Mouse (Mus musculus) neural tube, embryonic 13.5 days (tissue): ENCODE data around the gene Lefty1. TPM values are rescaled to one million over a fixed set of nuclear protein-coding genes. Genes with fewer than 3 reads are reported as not detected.
"Not testable (repeated sequence)": the region's sequence is repeated elsewhere in the genome, so short reads cannot be mapped to it uniquely, and the experiment has no call there.

Experiments
- ATAC-seq: fragments of 200-750 bp; cut with Nextera tagmentation; 2 replicates; pipeline ENCODE4 v1.8.0; 2017; ENCODE audit warnings: low read depth, mild to moderate bottlenecking, moderate TSS enrichment, moderate library complexity
- H3K27ac ChIP-seq: fragments of 300-500 bp; sonication (generic); replicated peaks from 2 replicates; pipeline ENCODE4 v1.5.1; 2015; ENCODE audit warnings: moderate library complexity, mild to moderate bottlenecking, inconsistent platforms
- H3K27me3 ChIP-seq: fragments of 300-500 bp; sonication (generic); 2 replicates; pipeline ENCODE4 v1.6.1; 2015; ENCODE audit warnings: mild to moderate bottlenecking, inconsistent platforms
- H3K36me3 ChIP-seq: fragments of 300-500 bp; sonication (generic); 2 replicates; pipeline ENCODE4 v1.6.1; 2015; ENCODE audit warnings: mild to moderate bottlenecking, inconsistent platforms
- H3K4me1 ChIP-seq: fragments of 300-500 bp; sonication (generic); replicated peaks from 2 replicates; pipeline ENCODE4 v1.6.1; 2015; ENCODE audit warnings: inconsistent platforms
- H3K4me2 ChIP-seq: fragments of 300-500 bp; sonication (generic); 2 replicates; pipeline ENCODE4 v1.6.1; 2015; ENCODE audit warnings: inconsistent platforms, mild to moderate bottlenecking, moderate library complexity
- H3K4me3 ChIP-seq: fragments of 300-500 bp; sonication (generic); 2 replicates; pipeline ENCODE4 v1.5.1; 2015; ENCODE audit warnings: mild to moderate bottlenecking, inconsistent platforms
- H3K9ac ChIP-seq: fragments of 300-500 bp; sonication (generic); 2 replicates; pipeline ENCODE4 v1.6.1; 2015; ENCODE audit warnings: moderate library complexity, mild to moderate bottlenecking, inconsistent platforms
- H3K9me3 ChIP-seq: fragments of 300-500 bp; sonication (generic); 2 replicates; pipeline ENCODE4 v1.6.1; 2016; ENCODE audit warnings: inconsistent platforms
- WGBS: fragments of 180-500 bp; shearing (Covaris S2); methylation state at CpG from one replicate; pipeline ENCODE4 v1.1.7; 2015; 5-methylcytosine and 5-hydroxymethylcytosine counted together
- polyA plus RNA-seq: library from polyadenylated mRNA; unstranded; fragments of >200 nt; fragmentation: Nextera tagmentation; extraction: Ambion mirVana; gene quantifications from 2 replicates; pipeline ENCODE4 v1.2.1, GENCODE M21; 2015

The Lefty1 gene
- polyA plus RNA-seq, result 0.49 TPM in 1 of 2 replicates, not detected in the other

- Histone ChIP-seq H3K9ac (no peak within 1 kb of the TSS), H3K27ac (no peak within 1 kb of the TSS), H3K4me1 (peaks cover 12% of the 10 kb centered on the region), H3K27me3 (peaks cover 60% of the 10 kb centered on the region), H3K4me3 (no peak within 1 kb of the TSS), H3K36me3 (no peaks in the 10 kb centered on the region), H3K4me2 (no peak within 1 kb of the TSS), H3K9me3 (no peaks in the 10 kb centered on the region)
- WGBS, result 8% methylated on average over 21 of the region's 21 CpGs
- ATAC-seq, result no peak
These were observed at the start of gene Lefty1 for GRCm38 (mm10) chr1:180934467-180935419. Lefty1 (plus strand) TSS chr1:180935022.

- peak; percentile 26; the same call in 1 of the 2 replicates for ATAC-seq
- no peak overlapping the region for H3K27ac ChIP-seq
- H3K9ac ChIP-seq, result peak overlapping the region; percentile 38
- WGBS, result 2% methylated on average over 13 of the region's 13 CpGs
- H3K4me3 ChIP-seq, result 0 out of 2 replicates have a peak overlapping the region, but pooled peaks have one; percentile 1
- no peaks in the 10 kb centered on the region for H3K36me3 ChIP-seq
- H3K4me2 ChIP-seq, result peak overlapping the region; percentile 35
- no peaks in the 10 kb centered on the region for H3K9me3 ChIP-seq
- peaks cover 16% of the 10 kb centered on the region for H3K27me3 ChIP-seq
- H3K4me1 ChIP-seq, result peaks cover 23% of the 10 kb centered on the region
These were observed 46.2 kb upstream of the Lefty1 start for GRCm38 (mm10) chr1:180888556-180889042.

GRCm38 (mm10) chr1:180889172-180889571 is 45.6 kb upstream of the Lefty1 start:
- H3K9me3 ChIP-seq, result no peaks in the 10 kb centered on the region
- H3K27ac ChIP-seq, result no peak overlapping the region
- peak overlapping the region; percentile 38; the same call in 1 of the 2 replicates for H3K9ac ChIP-seq
- ATAC-seq, result no peak
- H3K4me1 ChIP-seq, result peaks cover 21% of the 10 kb centered on the region
- peaks cover 22% of the 10 kb centered on the region for H3K27me3 ChIP-seq
- no peak overlapping the region for H3K4me3 ChIP-seq
- WGBS, result 26% methylated on average over 7 of the region's 7 CpGs
- peak overlapping the region; percentile 35 for H3K4me2 ChIP-seq
- no peaks in the 10 kb centered on the region for H3K36me3 ChIP-seq

- Histone ChIP-seq H3K4me1 (peaks cover 19% of the 10 kb centered on the region), H3K4me3 (no peak overlapping the region), H3K36me3 (no peaks in the 10 kb centered on the region), H3K4me2 (no peak overlapping the region), H3K27ac (no peak overlapping the region), H3K9me3 (no peaks in the 10 kb centered on the region), H3K27me3 (peaks cover 29% of the 10 kb centered on the region), H3K9ac (no peak overlapping the region)
- 43% methylated on average over 6 of the region's 6 CpGs for WGBS
- ATAC-seq, result no peak
These were observed 45.0 kb upstream of the Lefty1 start for GRCm38 (mm10) chr1:180889841-180890240.

GRCm38 (mm10) chr1:180892808-180893207 is 42.0 kb upstream of the Lefty1 start, which contains the start of gene Lefty2:
Lefty2 (plus strand) TSS chr1:180893108.
- peak within 1 kb of the TSS; percentile 47; the same call in 1 of the 2 replicates for H3K4me2 ChIP-seq
- H3K27me3 ChIP-seq, result peaks cover 41% of the 10 kb centered on the region
- H3K36me3 ChIP-seq, result no peaks in the 10 kb centered on the region
- peaks cover 19% of the 10 kb centered on the region for H3K4me1 ChIP-seq
- H3K27ac ChIP-seq, result no peak within 1 kb of the TSS
- no peak within 1 kb of the TSS for H3K9ac ChIP-seq
- peak within 1 kb of the TSS; percentile 24; the same call in 1 of the 2 replicates for H3K4me3 ChIP-seq
- ATAC-seq, result no peak
- WGBS, result 61% methylated on average over 10 of the region's 10 CpGs
- H3K9me3 ChIP-seq, result no peaks in the 10 kb centered on the region

GRCm38 (mm10) chr1:180894088-180894987 is 40.5 kb upstream of the Lefty1 start:
- 5% methylated on average over 51 of the region's 51 CpGs for WGBS
- peak overlapping the region; percentile 24 for H3K4me3 ChIP-seq

GRCm38 (mm10) chr1:180901107-180901506 is 33.7 kb upstream of the Lefty1 start:
- H3K4me1 ChIP-seq, result peaks cover 20% of the 10 kb centered on the region
- H3K9ac ChIP-seq, result no peak overlapping the region
- no peaks in the 10 kb centered on the region for H3K9me3 ChIP-seq
- H3K27me3 ChIP-seq, result no peaks in the 10 kb centered on the region
- H3K36me3 ChIP-seq, result peaks cover 5% of the 10 kb centered on the region
- 1% methylated on average over 4 of the region's 4 CpGs for WGBS
- H3K4me2 ChIP-seq, result no peak overlapping the region
- ATAC-seq, result no peak
- no peak overlapping the region for H3K27ac ChIP-seq
- no peak overlapping the region for H3K4me3 ChIP-seq

More at GRCm38 (mm10) chr1:180894088-180894987, 40.5 kb upstream of the Lefty1 start:
- not testable (repeated sequence) for H3K9ac ChIP-seq, H3K36me3 ChIP-seq, H3K27ac ChIP-seq, H3K4me1 ChIP-seq, H3K9me3 ChIP-seq
- ATAC-seq, result 0 out of 2 replicates have a peak, but pooled peaks have one; percentile 11
- Histone ChIP-seq H3K4me2 (peak overlapping the region; percentile 47), H3K27me3 (peaks cover 41% of the 10 kb centered on the region)

GRCm38 (mm10) chr1:180902915-180903314 is 31.9 kb upstream of the Lefty1 start:
- Histone ChIP-seq H3K9ac (no peak overlapping the region), H3K4me3 (no peak overlapping the region), H3K36me3 (peaks cover 23% of the 10 kb centered on the region), H3K4me1 (peaks cover 27% of the 10 kb centered on the region), H3K4me2 (no peak overlapping the region), H3K27me3 (no peaks in the 10 kb centered on the region), H3K27ac (no peak overlapping the region), H3K9me3 (no peaks in the 10 kb centered on the region)
- 36% methylated on average over 5 of the region's 5 CpGs for WGBS
- ATAC-seq, result no peak

GRCm38 (mm10) chr1:180903666-180904038 is 31.2 kb upstream of the Lefty1 start:
- Histone ChIP-seq H3K27ac (0 out of 2 replicates have a peak overlapping the region, but pooled peaks have one; percentile 6), H3K4me1 (peaks cover 27% of the 10 kb centered on the region), H3K4me2 (peak overlapping the region; percentile 96), H3K27me3 (no peaks in the 10 kb centered on the region), H3K9me3 (no peaks in the 10 kb centered on the region), H3K36me3 (peaks cover 30% of the 10 kb centered on the region), H3K9ac (peak overlapping the region; percentile 31), H3K4me3 (peak overlapping the region; percentile 77)
- 40% methylated on average over 10 of the region's 10 CpGs for WGBS
- ATAC-seq, result peak; percentile 1; the same call in 1 of the 2 replicates

GRCm38 (mm10) chr1:180904039-180904814 is 30.6 kb upstream of the Lefty1 start, which contains the start of gene Pycr2:
Pycr2 (plus strand) TSS chr1:180904293.
- Histone ChIP-seq H3K27me3 (no peaks in the 10 kb centered on the region), H3K9me3 (no peaks in the 10 kb centered on the region), H3K27ac (peak within 1 kb of the TSS; percentile 88), H3K4me3 (peak within 1 kb of the TSS; percentile 77), H3K9ac (peak within 1 kb of the TSS; percentile 91), H3K36me3 (peaks cover 31% of the 10 kb centered on the region), H3K4me2 (peak within 1 kb of the TSS; percentile 96), H3K4me1 (peaks cover 27% of the 10 kb centered on the region)
- WGBS, result under 1% methylated on average over 52 of the region's 52 CpGs
- peak; percentile 98 for ATAC-seq

- Histone ChIP-seq H3K9ac (peak overlapping the region; percentile 91), H3K4me1 (peaks cover 27% of the 10 kb centered on the region), H3K4me3 (peak overlapping the region; percentile 77), H3K27ac (peak overlapping the region; percentile 88), H3K9me3 (no peaks in the 10 kb centered on the region), H3K36me3 (peaks cover 31% of the 10 kb centered on the region), H3K27me3 (no peaks in the 10 kb centered on the region), H3K4me2 (peak overlapping the region; percentile 96)
- ATAC-seq, result no peak
- WGBS, result 1% methylated on average over 5 of the region's 5 CpGs
These were observed 30.1 kb upstream of the Lefty1 start for GRCm38 (mm10) chr1:180904815-180905080.
